Mouse (Mus musculus): ENCODE data around the gene Tspan14. TPM values are rescaled to one million over a fixed set of nuclear protein-coding genes. Genes with fewer than 3 reads are reported as not detected.
A peak's percentile ranks its signal among the peaks of the same experiment; 100 is the strongest.

Gene Tspan14
- total RNA-seq, 2 experiments from 2014 or later: 35.6 to 36.6 TPM

- peak; percentile 41 for ATAC-seq (replicated peaks; ENCODE audit: poor library complexity)
Measured at GRCm38 (mm10) chr14:40921241-40921640, 45.4 kb downstream of the Tspan14 start.

GRCm38 (mm10) chr14:40919521-40919920 lies 47.1 kb downstream of the Tspan14 start:
- ATAC-seq (replicated peaks; ENCODE audit: poor library complexity): peak; percentile 70

GRCm38 (mm10) chr14:40918477-40918876 lies 48.1 kb downstream of the Tspan14 start:
- ATAC-seq (replicated peaks; ENCODE audit: poor library complexity): no peak

- peak; percentile 75 for ATAC-seq (replicated peaks; ENCODE audit: poor library complexity)
Measured at GRCm38 (mm10) chr14:40917632-40918031, 49.0 kb downstream of the Tspan14 start.

- no peak for ATAC-seq (replicated peaks; ENCODE audit: poor library complexity)
Measured at GRCm38 (mm10) chr14:40916667-40917066, 49.9 kb downstream of the Tspan14 start.

GRCm38 (mm10) chr14:40915838-40916237 lies 50.8 kb downstream of the Tspan14 start:
- ATAC-seq (replicated peaks; ENCODE audit: poor library complexity): no peak

GRCm38 (mm10) chr14:40914701-40915100 lies 51.9 kb downstream of the Tspan14 start:
- ATAC-seq (replicated peaks; ENCODE audit: poor library complexity): no peak

- no peak for ATAC-seq (replicated peaks; ENCODE audit: poor library complexity)
Measured at GRCm38 (mm10) chr14:40913709-40914108, 52.9 kb downstream of the Tspan14 start.

- ATAC-seq (replicated peaks; ENCODE audit: poor library complexity): no peak
Measured at GRCm38 (mm10) chr14:40911529-40911928, 55.1 kb downstream of the Tspan14 start.

- no peak for ATAC-seq (replicated peaks; ENCODE audit: poor library complexity)
Measured at GRCm38 (mm10) chr14:40908763-40909162, 57.8 kb downstream of the Tspan14 start.

- ATAC-seq (replicated peaks; ENCODE audit: poor library complexity): peak; percentile 63
Measured at GRCm38 (mm10) chr14:40906770-40907169, 59.8 kb downstream of the Tspan14 start.

GRCm38 (mm10) chr14:40905813-40906212 lies 60.8 kb downstream of the Tspan14 start:
- ATAC-seq (replicated peaks; ENCODE audit: poor library complexity): no peak

GRCm38 (mm10) chr14:40902307-40903055 lies 64.1 kb downstream of the Tspan14 start:
- peak; percentile 29; the same call in 1 of the 2 replicates for ATAC-seq (replicated peaks; ENCODE audit: poor library complexity)

- ATAC-seq (replicated peaks; ENCODE audit: poor library complexity): no peak
Measured at GRCm38 (mm10) chr14:40900267-40900666, 66.3 kb downstream of the Tspan14 start.

- ATAC-seq (replicated peaks; ENCODE audit: poor library complexity): no peak
Measured at GRCm38 (mm10) chr14:40897916-40898315, 68.7 kb downstream of the Tspan14 start.

- no peak for ATAC-seq (replicated peaks; ENCODE audit: poor library complexity)
Measured at GRCm38 (mm10) chr14:40895681-40896080, 70.9 kb downstream of the Tspan14 start.

GRCm38 (mm10) chr14:40894576-40895247 lies 71.9 kb downstream of the Tspan14 start:
- ATAC-seq (replicated peaks; ENCODE audit: poor library complexity): peak; percentile 97

GRCm38 (mm10) chr14:40893884-40894283 lies 72.7 kb downstream of the Tspan14 start:
- ATAC-seq (replicated peaks; ENCODE audit: poor library complexity): no peak

GRCm38 (mm10) chr14:40893196-40893595 lies 73.4 kb downstream of the Tspan14 start, which contains the start of gene Sh2d4b:
Sh2d4b (minus strand) TSS chr14:40893266.
- no peak for ATAC-seq (replicated peaks; ENCODE audit: poor library complexity)

GRCm38 (mm10) chr14:40892326-40892825 lies 74.2 kb downstream of the Tspan14 start:
- ATAC-seq (replicated peaks; ENCODE audit: poor library complexity): no peak

- ATAC-seq (replicated peaks; ENCODE audit: poor library complexity): no peak
Measured at GRCm38 (mm10) chr14:40891506-40891905, 75.1 kb downstream of the Tspan14 start.

- no peak for ATAC-seq (replicated peaks; ENCODE audit: poor library complexity)
Measured at GRCm38 (mm10) chr14:40889704-40890103, 76.9 kb downstream of the Tspan14 start.

Measured in megakaryocyte progenitor cell, adult 5-6 weeks (primary cell).